Mouse (Mus musculus): Measurements from ENCODE around the gene Nfe2. TPM values are rescaled to one million over a fixed set of nuclear protein-coding genes. Genes with fewer than 3 reads are reported as not detected.
"Not testable (repeated sequence)": the region's sequence is repeated elsewhere in the genome, so short reads cannot be mapped to it uniquely, and the experiment has no call there.

The Nfe2 gene
- polyA plus RNA-seq, 1 experiment from 2014 or later: 0.30 TPM

DNA sequence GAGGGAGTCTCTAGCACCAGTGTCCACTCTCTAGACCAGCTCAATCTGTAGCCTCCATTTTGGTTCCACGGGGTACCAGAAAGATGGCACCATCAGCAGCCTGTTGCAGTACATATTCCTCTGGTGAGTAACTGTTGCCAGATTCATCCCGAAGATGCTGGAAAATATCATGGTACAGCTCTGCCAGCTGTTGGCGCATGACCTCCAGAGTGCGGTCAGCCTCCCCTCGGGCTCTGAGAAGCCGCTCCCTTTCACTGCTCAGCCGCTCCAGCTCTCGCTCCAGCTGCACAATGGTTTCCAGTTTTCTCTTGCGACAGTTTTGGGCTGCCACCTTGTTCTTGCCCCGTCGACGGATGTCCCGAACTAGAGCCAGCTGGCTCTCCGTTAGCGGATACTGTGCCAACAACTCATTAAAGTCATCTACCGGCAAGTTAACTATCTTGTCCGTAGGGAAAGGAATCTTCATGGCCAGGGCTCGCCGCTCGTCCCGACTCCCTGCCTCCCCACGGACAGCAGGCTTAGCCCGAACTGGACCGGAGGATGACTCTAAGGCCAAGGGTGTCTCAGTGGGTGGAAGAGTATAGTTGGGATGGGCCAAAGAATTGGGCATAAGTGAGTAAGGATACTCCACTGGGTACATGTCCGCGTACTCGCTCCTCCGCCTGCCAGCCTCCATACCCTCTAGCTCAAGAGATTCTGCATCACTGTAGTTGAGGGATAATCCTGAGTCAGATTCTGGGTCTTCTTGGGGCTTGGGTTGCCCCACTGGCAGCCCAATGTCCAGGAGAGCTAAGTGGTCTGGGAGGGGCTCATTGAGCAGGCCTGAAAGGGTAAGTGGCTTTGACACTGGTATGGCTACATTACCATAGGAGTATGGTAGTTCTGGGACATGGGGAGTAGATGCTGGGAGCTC is 9.5 kb downstream of the Nfe2 start:
- peaks cover 6% of the 10 kb centered on the region for H3K4me1 ChIP-seq (replicated peaks; ENCODE audit: control insufficient read depth, insufficient read depth, low read length)
- H3K4me3 ChIP-seq (replicated peaks; ENCODE audit: low read length): no peak overlapping the region
- H3K27me3 ChIP-seq (replicated peaks; ENCODE audit: control insufficient read depth, insufficient read depth, low read length): no peaks in the 10 kb centered on the region
- peak; percentile 28 for ATAC-seq
- 75% methylated on average over 28 of the region's 28 CpGs for WGBS
- peaks cover 34% of the 10 kb centered on the region for H3K36me3 ChIP-seq (ENCODE audit: control insufficient read depth, insufficient read depth)
- H3K9me3 ChIP-seq (ENCODE audit: control insufficient read depth, low read length): no peaks in the 10 kb centered on the region
- H3K4me2 ChIP-seq (ENCODE audit: low read length): no peak overlapping the region
- H3K27ac ChIP-seq (ENCODE audit: low read length): no peak overlapping the region
- H3K9ac ChIP-seq (replicated peaks; ENCODE audit: low read depth, low read length): no peak overlapping the region

DNA sequence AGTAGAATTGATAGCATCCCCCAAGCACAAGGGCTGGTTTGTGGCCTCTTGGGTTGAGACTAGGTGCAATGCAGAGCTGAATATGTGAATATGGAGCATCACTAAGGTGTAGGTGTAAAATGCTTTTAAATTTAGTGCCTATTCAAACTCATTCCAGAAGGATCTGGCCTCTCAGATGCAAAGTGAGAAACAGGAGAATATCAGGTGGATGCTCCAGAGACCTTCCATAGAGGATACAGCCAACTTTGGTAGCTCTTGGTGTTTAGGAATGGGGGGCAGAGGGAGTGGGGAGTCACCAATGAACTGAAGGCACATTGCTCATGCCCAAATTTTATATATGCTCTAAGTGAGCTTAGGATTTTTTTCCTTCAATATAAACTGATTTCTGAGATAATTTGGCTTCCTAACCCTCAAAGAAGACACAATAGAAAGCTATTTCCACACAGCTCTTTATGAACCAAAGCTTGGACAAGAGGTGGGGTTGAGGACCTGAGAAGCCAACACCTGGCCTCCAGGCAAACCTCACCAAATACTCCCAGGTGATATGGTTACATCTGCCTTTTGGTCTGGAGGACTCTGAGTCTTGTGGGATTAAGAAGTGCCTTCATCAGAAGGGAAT is 10.3 kb downstream of the Nfe2 start:
- peaks cover 39% of the 10 kb centered on the region for H3K36me3 ChIP-seq (ENCODE audit: control insufficient read depth, insufficient read depth)
- no peaks in the 10 kb centered on the region for H3K9me3 ChIP-seq (ENCODE audit: control insufficient read depth, low read length)
- H3K4me1 ChIP-seq (replicated peaks; ENCODE audit: control insufficient read depth, insufficient read depth, low read length): peaks cover 13% of the 10 kb centered on the region
- no peak for ATAC-seq
- H3K27me3 ChIP-seq (replicated peaks; ENCODE audit: control insufficient read depth, insufficient read depth, low read length): no peaks in the 10 kb centered on the region
- no peak overlapping the region for H3K4me3 ChIP-seq (replicated peaks; ENCODE audit: low read length)
- no peak overlapping the region for H3K4me2 ChIP-seq (ENCODE audit: low read length)
- no peak overlapping the region for H3K27ac ChIP-seq (ENCODE audit: low read length)
- no peak overlapping the region for H3K9ac ChIP-seq (replicated peaks; ENCODE audit: low read depth, low read length)

DNA sequence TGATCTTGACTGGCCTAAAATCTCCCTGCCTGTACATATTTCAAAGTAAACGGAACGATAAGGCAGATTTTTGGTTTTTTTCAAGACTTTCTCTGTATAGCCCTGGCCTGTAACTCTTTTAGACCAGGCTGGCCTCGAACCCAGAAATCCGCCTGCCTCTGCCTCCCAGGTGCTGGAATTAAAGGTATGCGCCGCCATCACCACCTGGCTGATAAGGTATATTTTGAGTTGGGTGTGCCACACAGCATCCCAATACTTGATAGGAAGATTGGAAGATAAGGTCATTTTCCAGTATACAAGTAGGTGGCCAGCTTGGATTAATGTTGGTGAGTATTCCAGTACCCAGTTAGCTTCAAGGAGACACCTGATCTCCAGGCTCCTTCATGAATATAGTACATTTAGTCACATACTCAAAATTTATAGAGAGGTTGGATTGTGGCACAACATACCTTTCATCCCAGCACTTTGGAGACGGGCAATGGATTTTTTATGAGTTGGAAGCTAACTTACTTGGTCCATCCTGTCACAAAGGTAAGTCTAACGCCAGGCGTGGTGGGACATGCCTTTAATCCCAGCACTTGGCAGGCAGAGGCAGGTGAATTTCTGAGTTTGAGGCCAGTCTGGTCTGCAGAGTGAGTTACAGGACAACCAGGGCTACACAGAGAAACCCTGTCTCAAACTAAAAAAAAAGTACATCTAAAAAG is 11.0 kb downstream of the Nfe2 start:
- no peak overlapping the region for H3K9ac ChIP-seq (replicated peaks; ENCODE audit: low read depth, low read length)
- no peak for ATAC-seq
- no peak overlapping the region for H3K4me2 ChIP-seq (ENCODE audit: low read length)
- peaks cover 20% of the 10 kb centered on the region for H3K4me1 ChIP-seq (replicated peaks; ENCODE audit: control insufficient read depth, insufficient read depth, low read length)
- H3K4me3 ChIP-seq (replicated peaks; ENCODE audit: low read length): no peak overlapping the region
- no peak overlapping the region for H3K27ac ChIP-seq (ENCODE audit: low read length)
- 90% methylated on average over 9 of the region's 9 CpGs for WGBS
- no peaks in the 10 kb centered on the region for H3K27me3 ChIP-seq (replicated peaks; ENCODE audit: control insufficient read depth, insufficient read depth, low read length)
- peaks cover 45% of the 10 kb centered on the region for H3K36me3 ChIP-seq (ENCODE audit: control insufficient read depth, insufficient read depth)
- no peaks in the 10 kb centered on the region for H3K9me3 ChIP-seq (ENCODE audit: control insufficient read depth, low read length)

DNA sequence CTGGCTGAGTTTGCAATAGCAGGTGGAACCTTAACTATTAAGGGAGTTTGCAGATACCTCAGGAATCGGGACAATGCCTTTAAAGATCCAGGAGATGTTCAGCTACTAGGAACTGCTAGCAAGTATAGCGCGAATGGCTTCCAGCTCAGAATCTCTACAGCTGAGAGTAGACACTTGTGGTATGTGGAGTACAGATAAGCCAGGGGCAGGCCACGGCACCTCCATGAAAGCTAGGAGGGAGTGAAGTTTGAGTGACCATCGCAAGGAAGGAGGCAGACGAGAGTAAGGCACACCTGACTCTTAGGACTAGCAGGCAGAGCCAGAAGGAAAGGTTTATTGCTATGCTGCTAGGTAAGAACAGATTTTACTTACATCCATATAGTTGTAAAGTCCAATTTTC is 12.6 kb downstream of the Nfe2 start:
- Histone ChIP-seq H3K36me3 (ENCODE audit: control insufficient read depth, insufficient read depth) (peaks cover 48% of the 10 kb centered on the region), H3K27me3 (replicated peaks; ENCODE audit: control insufficient read depth, insufficient read depth, low read length) (no peaks in the 10 kb centered on the region), H3K4me1 (replicated peaks; ENCODE audit: control insufficient read depth, insufficient read depth, low read length) (peaks cover 30% of the 10 kb centered on the region), H3K4me2 (ENCODE audit: low read length) (no peak overlapping the region), H3K4me3 (replicated peaks; ENCODE audit: low read length) (no peak overlapping the region), H3K27ac (ENCODE audit: low read length) (no peak overlapping the region), H3K9ac (replicated peaks; ENCODE audit: low read depth, low read length) (no peak overlapping the region), H3K9me3 (ENCODE audit: control insufficient read depth, low read length) (no peaks in the 10 kb centered on the region)
- WGBS: 84% methylated on average over 6 of the region's 6 CpGs
- no peak for ATAC-seq

GRCm38 (mm10) chr15:103242885-103243284 is 15.3 kb downstream of the Nfe2 start:
- no peaks in the 10 kb centered on the region for H3K27me3 ChIP-seq (replicated peaks; ENCODE audit: control insufficient read depth, insufficient read depth, low read length)
- peaks cover 35% of the 10 kb centered on the region for H3K4me1 ChIP-seq (replicated peaks; ENCODE audit: control insufficient read depth, insufficient read depth, low read length)
- no peak overlapping the region for H3K9ac ChIP-seq (replicated peaks; ENCODE audit: low read depth, low read length)
- H3K4me2 ChIP-seq (ENCODE audit: low read length): peak overlapping the region; percentile 81
- no peak overlapping the region for H3K27ac ChIP-seq (ENCODE audit: low read length)
- WGBS: 65% methylated on average over 8 of the region's 8 CpGs
- no peak for ATAC-seq
- H3K4me3 ChIP-seq (replicated peaks; ENCODE audit: low read length): peak overlapping the region; percentile 72
- H3K36me3 ChIP-seq (ENCODE audit: control insufficient read depth, insufficient read depth): peaks cover 39% of the 10 kb centered on the region
- H3K9me3 ChIP-seq (ENCODE audit: control insufficient read depth, low read length): no peaks in the 10 kb centered on the region

DNA sequence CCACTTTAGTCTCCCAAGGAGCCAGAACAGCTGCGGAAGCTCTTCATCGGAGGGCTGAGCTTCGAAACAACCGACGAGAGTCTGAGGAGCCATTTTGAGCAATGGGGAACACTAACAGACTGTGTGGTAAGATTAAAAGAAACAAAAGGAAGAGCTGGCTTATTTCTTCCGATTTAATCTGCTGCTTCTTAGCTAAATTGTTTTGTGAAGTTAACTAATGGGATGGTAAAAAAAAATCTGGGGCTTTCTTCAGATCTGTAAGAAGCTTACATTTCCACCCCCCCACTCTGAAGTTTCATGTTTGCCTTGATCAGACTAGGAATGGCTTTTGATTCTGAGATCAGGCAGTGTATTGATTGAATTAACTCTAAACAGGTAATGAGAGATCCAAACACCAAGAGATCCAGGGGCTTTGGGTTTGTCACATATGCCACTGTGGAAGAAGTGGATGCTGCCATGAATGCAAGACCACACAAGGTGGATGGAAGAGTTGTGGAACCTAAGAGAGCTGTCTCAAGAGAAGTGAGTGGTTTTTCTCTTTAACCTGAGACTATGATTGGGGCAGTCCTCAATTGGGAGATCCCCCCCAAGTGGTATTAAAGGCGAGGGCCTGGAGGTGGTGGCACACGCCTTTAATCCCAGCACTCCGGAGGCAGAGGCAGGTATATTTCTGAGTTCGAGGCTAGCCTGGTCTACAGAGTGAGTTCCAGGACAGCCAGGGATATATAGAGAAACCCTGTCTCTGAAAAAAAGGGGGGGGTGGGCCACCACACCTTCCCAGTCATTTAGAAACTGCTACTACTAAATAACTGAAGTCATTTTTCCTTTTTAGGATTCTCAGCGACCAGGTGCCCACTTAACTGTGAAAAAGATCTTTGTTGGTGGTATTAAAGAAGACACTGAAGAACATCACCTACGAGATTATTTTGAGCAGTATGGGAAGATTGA is 16.9 kb downstream of the Nfe2 start:
- Histone ChIP-seq H3K4me2 (ENCODE audit: low read length) (peak overlapping the region; percentile 81), H3K9ac (replicated peaks; ENCODE audit: low read depth, low read length) (peak overlapping the region; percentile 71), H3K4me1 (replicated peaks; ENCODE audit: control insufficient read depth, insufficient read depth, low read length) (peaks cover 38% of the 10 kb centered on the region), H3K36me3 (ENCODE audit: control insufficient read depth, insufficient read depth) (peaks cover 24% of the 10 kb centered on the region), H3K27ac (ENCODE audit: low read length) (peak overlapping the region; percentile 94), H3K4me3 (replicated peaks; ENCODE audit: low read length) (peak overlapping the region; percentile 72)
- 7% methylated on average over 12 of the region's 12 CpGs for WGBS
- ATAC-seq; H3K9me3 ChIP-seq (ENCODE audit: control insufficient read depth, low read length); H3K27me3 ChIP-seq (replicated peaks; ENCODE audit: control insufficient read depth, insufficient read depth, low read length): not testable (repeated sequence)

DNA sequence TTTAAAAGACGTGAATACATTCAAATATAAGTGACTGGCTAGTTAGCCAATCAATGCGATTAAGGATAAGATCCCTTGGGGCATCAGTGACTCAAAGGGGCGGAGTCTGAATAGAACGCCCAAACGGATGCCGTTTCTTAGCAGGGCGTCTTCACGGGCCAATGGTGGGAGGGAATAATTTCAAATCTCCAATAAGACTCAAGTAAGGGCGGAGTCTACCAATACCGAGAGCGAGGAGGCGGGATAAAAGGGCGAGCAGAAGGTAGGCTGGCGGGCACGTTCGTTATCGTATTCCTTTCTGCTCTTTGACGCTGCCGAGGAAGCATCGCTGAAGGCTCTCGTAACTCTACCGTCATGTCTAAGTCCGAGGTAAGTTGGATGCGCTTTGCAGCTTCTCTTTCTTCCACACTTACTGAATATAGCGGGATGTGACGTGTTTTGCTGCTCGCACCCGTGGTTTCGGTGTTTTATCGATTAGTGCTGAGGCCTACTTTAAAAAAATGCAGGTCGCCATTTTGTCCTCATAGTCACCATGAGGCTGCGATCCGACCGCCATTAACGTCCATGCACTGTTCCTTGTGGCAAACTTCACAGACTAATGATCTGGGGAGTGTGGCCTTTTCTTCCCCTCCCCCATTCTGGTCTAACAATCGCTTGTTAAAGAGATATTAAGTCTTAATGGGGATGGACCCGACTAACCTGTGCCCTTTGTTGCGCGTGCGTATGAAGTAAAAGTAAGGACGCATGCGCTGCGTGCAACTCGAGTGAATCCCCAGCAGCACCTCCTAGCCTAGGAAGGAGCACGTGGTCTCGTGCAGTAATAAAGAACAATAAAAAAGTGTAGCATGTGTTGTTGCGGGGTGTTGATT is 17.8 kb downstream of the Nfe2 start, which contains the start of gene Hnrnpa1:
Gene Hnrnpa1 (plus strand): TSS at position 273 of the 869 bp plus-strand sequence.
- under 1% methylated on average over 47 of the region's 47 CpGs for WGBS
- Histone ChIP-seq H3K4me3 (replicated peaks; ENCODE audit: low read length) (peak within 1 kb of the TSS; percentile 72), H3K27me3 (replicated peaks; ENCODE audit: control insufficient read depth, insufficient read depth, low read length) (no peaks in the 10 kb centered on the region), H3K4me1 (replicated peaks; ENCODE audit: control insufficient read depth, insufficient read depth, low read length) (peaks cover 38% of the 10 kb centered on the region), H3K27ac (ENCODE audit: low read length) (peak within 1 kb of the TSS; percentile 95), H3K36me3 (ENCODE audit: control insufficient read depth, insufficient read depth) (peaks cover 20% of the 10 kb centered on the region), H3K4me2 (ENCODE audit: low read length) (peak within 1 kb of the TSS; percentile 81), H3K9ac (replicated peaks; ENCODE audit: low read depth, low read length) (peak within 1 kb of the TSS; percentile 71), H3K9me3 (ENCODE audit: control insufficient read depth, low read length) (no peaks in the 10 kb centered on the region)
- peak; percentile 93 for ATAC-seq

GRCm38 (mm10) chr15:103239685-103240159 is 18.5 kb downstream of the Nfe2 start, which contains the start of gene Cbx5:
Gene Cbx5 (minus strand): TSS chr15:103239816.
- Histone ChIP-seq H3K4me3 (replicated peaks; ENCODE audit: low read length) (peak within 1 kb of the TSS; percentile 72), H3K27ac (ENCODE audit: low read length) (peak within 1 kb of the TSS; percentile 95), H3K9ac (replicated peaks; ENCODE audit: low read depth, low read length) (peak within 1 kb of the TSS; percentile 71), H3K9me3 (ENCODE audit: control insufficient read depth, low read length) (no peaks in the 10 kb centered on the region), H3K4me1 (replicated peaks; ENCODE audit: control insufficient read depth, insufficient read depth, low read length) (peaks cover 35% of the 10 kb centered on the region), H3K4me2 (ENCODE audit: low read length) (peak within 1 kb of the TSS; percentile 81), H3K36me3 (ENCODE audit: control insufficient read depth, insufficient read depth) (peaks cover 20% of the 10 kb centered on the region), H3K27me3 (replicated peaks; ENCODE audit: control insufficient read depth, insufficient read depth, low read length) (no peaks in the 10 kb centered on the region)
- ATAC-seq: peak; percentile 91
- WGBS: under 1% methylated on average over 39 of the region's 39 CpGs
